Mouse (Mus musculus) adrenal gland, postnatal 25 days (tissue): ENCODE measurements around the gene Atr. TPM values are rescaled to one million over a fixed set of nuclear protein-coding genes. Genes with fewer than 3 reads are reported as not detected.
A peak's percentile ranks its signal among the peaks of the same experiment; 100 is the strongest.
"Not testable (repeated sequence)": the region's sequence is repeated elsewhere in the genome, so short reads cannot be mapped to it uniquely, and the experiment has no call there.

Experiments
- DNase-seq: peaks from one replicate; pipeline ENCODE4 v3.0.0; 2021; ENCODE audit warnings: mixed read lengths
- total RNA-seq: library from RNA; stranded (reverse); gene quantifications from 2 replicates; pipeline ENCODE4 v1.2.3, GENCODE M21; 2021

Gene Atr
- total RNA-seq, 1 experiment from 2014 or later = 22.3 TPM

GRCm38 (mm10) chr9:95932855-95933254 lies 75.5 kb downstream of the Atr start:
- DNase-seq = no peak

- DNase-seq = no peak
Observed at GRCm38 (mm10) chr9:95953658-95954057, 96.3 kb downstream of the Atr start.

GRCm38 (mm10) chr9:95954226-95954584 lies 96.8 kb downstream of the Atr start:
- DNase-seq = peak; percentile 12

GRCm38 (mm10) chr9:95954585-95955461 lies 97.4 kb downstream of the Atr start, which contains the start of gene Xrn1:
Gene Xrn1 (plus strand): TSS chr9:95954760.
- peak; percentile 92 for DNase-seq

GRCm38 (mm10) chr9:95957611-95958010 lies 100.2 kb downstream of the Atr start:
- DNase-seq = no peak

- DNase-seq = no peak
Observed at GRCm38 (mm10) chr9:95958041-95958730, 100.8 kb downstream of the Atr start.

GRCm38 (mm10) chr9:95958731-95959105 lies 101.3 kb downstream of the Atr start:
- not testable (repeated sequence) for DNase-seq

GRCm38 (mm10) chr9:95959246-95959645 lies 101.8 kb downstream of the Atr start:
- no peak for DNase-seq

- no peak for DNase-seq
Observed at GRCm38 (mm10) chr9:95959732-95960428, 102.5 kb downstream of the Atr start.

GRCm38 (mm10) chr9:95961058-95961457 lies 103.7 kb downstream of the Atr start:
- no peak for DNase-seq

- DNase-seq = no peak
Observed at GRCm38 (mm10) chr9:95964037-95964436, 106.6 kb downstream of the Atr start.

- no peak for DNase-seq
Observed at GRCm38 (mm10) chr9:95978279-95978678, 120.9 kb downstream of the Atr start.

GRCm38 (mm10) chr9:95979896-95980295 lies 122.5 kb downstream of the Atr start:
- DNase-seq = no peak

GRCm38 (mm10) chr9:95992255-95992654 lies 134.9 kb downstream of the Atr start:
- DNase-seq = no peak

Other genes with a start within 250 kb of the Atr start
- 2.2 and 3.2 TPM in 2 replicates for gene Pcolce2, start 220.0 kb upstream of the Atr start, total RNA-seq
- gene Trpc1, start 107.2 kb upstream of the Atr start, total RNA-seq = 2.2 and 3.2 TPM in 2 replicates
- gene Pls1, start 12.3 kb upstream of the Atr start, total RNA-seq = 6.9 and 9.0 TPM in 2 replicates
- 24.6 and 27.1 TPM in 2 replicates for gene Xrn1, start 97.2 kb downstream of the Atr start, total RNA-seq